Mouse (Mus musculus): ENCODE measurements around the gene Bcat1.

The Bcat1 gene

DNA sequence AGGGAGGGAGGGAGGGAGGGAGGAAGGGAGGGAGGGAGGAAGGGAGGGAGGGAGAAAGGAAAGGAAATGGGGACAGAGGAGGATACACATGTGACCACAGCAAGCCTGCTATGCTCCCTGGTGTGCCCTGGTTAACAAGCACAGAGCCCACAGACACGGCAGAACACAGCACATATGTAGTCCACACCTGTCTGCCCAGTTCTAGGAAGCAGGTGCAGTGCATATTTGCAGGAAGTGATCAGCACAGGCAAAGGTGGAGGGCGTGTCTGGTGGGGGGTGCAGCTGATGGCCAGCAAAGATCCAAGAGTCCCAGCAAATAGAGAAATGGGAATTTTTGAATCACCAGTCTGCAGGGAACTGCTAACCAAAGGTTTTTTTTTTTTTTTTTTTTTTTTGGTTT lies 23.3 kb downstream of the Bcat1 start:
- no peak for DNase-seq

GRCm38 (mm10) chr6:145050899-145051298 lies 25.1 kb downstream of the Bcat1 start:
- no peak for DNase-seq

DNA sequence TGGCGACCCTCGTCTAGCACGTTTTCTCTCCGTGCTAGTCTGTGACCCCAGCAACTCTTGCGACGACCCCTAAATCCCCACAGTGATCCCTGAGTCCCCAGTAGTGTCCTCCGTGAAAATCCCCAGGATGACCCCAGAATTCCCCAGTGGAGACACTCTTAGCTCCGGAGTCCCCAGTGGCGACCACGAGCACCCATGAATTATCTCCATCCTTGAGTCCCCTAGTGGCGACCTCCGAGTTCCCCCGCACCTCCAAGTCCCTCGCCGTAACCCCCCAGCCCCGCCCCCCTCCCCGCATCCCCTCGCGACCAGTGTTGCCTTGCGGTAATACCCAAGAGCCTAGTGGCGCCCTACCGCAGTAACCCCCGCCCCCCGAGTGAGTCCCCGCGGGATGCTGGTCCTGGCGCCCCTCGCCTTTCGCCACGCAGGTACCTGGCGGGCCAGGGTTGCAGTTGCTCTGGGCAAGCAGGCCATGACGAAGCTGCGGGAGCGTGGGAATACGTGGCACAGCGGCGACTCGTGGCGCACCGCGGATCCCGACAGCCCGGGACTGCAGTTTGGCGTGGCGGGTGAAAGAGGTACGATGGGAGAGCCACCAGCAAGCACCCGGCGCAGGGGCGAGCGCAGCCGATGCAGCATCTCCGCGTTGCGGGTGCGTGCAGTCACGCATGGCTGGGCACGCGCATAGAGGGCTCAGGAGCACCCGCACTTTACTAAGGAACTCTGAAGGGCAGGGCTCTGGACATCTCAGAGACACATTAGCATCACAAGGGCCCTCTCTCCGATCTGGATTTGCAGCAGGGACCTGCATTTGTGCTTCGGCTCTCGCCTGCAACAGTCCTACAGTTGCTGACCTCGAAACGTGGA lies 27.6 kb downstream of the Bcat1 start:
- DNase-seq: no peak

- no peak for DNase-seq
These were observed 28.5 kb downstream of the Bcat1 start for GRCm38 (mm10) chr6:145047445-145047857.

DNA sequence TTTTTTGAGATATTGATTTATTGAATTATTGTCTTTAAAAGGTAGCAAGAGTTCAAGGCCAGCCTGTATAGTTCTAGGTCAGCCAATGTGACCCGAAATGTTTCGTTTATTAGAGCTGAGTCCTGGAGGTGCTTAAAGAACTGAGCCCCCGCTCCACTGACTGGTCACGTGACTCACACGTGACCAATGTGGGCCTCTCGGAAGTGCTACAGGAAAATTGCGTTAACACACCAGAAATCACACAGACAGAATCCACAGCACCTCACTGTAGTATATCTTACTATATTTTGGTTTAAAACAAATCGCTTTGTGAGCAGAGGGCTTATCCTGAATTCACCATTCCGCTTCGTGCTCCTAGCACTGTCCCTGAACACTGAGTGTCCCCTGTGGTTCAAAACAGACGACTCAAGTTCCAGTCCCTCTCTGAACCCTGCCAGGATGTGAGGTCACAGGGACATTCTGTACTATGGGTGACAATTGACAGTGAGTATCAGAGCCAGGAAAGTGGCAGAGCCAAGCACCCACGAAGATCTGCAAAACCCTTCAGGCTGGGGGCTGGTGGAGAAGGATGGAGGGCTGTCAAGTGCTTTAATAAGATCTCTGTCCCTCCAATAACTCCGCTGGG lies 29.6 kb downstream of the Bcat1 start:
- DNase-seq: no peak

DNA sequence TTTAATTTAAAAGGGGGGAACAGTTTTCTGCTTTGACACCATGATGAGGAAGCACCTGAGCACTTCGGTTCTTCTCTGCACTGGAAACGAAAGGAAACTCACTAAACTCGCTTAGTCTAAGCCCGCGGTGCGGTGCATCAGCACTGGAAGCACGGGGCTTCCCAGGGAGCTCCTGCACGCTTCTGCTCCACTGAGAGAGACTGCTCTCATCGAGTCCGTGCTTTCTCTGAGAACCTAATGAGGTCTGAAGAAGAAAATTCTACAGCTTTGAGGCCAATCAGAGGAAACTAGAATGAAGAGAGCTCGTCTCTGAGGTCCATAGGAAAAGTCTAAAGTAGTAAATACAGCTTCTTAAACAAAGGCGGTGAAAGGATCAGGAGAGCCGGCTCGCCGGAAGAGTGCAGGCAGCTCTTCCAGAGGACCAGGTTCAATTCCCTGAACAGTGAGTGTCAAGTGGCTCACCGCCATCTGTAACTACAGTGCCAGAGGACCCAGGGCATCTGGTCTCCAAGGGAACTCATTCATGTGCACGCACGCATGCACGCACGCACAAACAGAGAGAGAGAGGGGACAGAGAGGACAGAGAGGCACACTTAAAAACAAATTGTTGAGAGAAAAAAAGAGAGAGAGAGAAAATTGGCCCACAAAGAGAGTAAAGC lies 30.9 kb downstream of the Bcat1 start:
- DNase-seq: no peak

DNA sequence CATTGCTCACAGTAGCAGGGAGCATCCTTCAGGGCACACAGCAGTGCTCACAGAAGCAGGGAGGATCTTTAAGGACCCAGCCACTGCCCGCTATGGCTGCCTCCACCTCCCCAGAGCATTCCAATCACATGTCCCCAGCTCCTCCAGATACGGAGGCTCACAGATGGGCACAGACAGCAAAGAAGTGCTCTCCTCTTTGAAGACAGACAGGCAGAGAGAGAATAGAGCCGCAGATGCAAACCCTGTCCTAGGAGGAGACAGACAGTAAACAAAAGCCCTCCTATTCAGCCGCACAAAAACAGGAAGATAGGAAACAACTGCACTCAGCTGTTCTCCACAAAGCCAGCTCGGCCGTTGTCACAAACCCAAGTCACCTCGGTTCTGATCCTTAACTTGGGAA lies 35.3 kb downstream of the Bcat1 start:
- DNase-seq: no peak

DNA sequence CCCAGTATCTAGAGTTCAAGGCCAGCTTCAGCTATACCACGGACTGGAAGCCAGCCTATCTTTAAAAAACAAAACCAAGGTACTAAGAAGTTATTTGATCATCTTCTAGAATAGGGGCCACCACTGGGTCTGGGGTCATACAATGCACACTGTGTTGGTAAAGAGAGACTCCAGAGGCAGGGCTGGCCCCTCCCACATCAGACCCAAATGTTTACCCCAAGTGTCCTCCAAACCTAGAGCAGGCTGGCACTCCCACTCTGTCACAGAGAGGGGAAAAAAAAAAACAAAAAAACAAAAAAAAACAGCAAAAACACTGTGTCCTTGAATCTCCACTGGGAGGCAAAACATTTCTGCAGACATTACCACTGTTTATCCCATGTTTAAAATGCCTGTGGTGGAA lies 38.4 kb downstream of the Bcat1 start:
- no peak for DNase-seq

- DNase-seq: no peak
These were observed 40.6 kb downstream of the Bcat1 start for GRCm38 (mm10) chr6:145035412-145035811.

- DNase-seq: no peak
These were observed 45.4 kb downstream of the Bcat1 start for GRCm38 (mm10) chr6:145030587-145030986.

DNA sequence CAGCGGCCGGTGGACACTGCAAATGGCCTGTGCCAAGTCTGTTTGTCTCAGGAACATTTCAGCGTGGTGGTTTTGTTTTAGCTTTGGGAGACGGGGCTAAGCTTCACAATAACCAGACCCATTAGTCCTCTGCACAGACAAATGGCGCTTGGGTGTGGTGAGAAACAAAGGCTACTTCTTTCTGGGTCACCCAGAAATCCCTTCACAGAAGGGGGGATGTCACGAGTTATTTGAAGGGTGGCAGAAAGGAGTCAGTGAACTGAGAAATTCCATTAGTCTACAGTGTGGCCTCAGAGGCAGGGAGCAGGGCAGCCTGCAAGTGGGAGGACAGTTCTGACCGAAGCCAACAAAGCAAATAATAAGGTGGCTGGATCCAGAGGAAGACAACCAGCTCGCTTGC lies 52.0 kb downstream of the Bcat1 start:
- no peak for DNase-seq

DNA sequence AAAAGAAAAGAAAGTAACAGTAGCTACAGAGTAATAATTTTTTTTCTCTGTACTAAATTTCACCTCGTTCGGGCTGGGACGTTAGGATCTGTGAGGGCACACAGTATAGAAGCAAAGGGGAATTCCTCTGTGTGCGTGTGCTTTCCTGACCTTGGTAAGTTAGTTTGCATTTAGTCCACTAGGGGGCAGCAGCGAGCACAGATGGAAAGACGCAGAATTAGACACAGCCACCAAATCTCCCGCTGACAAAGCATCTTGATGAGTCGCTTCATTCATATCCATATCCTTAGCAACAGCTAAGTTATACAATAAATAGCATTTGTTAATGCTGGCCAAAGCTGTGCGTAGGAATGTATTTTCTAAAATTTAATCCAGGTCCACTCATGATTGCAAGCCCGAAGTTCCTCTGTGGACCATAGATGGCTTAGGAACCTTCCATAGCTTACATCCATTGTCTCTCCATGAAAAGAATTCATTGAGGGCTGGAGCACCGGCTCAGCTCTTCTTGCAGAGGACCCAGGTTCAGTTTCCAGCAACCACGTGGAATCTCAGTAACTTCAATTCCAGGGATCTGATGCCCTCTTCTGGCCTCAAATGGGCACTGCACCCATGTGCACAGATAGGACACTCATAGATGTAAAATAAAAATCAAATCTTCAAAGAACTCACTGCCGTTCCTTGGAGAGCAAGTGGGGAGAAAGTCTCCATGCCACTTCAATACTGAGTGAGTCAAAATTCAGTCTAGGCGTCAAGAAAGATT lies 52.8 kb downstream of the Bcat1 start:
- no peak for DNase-seq

DNA sequence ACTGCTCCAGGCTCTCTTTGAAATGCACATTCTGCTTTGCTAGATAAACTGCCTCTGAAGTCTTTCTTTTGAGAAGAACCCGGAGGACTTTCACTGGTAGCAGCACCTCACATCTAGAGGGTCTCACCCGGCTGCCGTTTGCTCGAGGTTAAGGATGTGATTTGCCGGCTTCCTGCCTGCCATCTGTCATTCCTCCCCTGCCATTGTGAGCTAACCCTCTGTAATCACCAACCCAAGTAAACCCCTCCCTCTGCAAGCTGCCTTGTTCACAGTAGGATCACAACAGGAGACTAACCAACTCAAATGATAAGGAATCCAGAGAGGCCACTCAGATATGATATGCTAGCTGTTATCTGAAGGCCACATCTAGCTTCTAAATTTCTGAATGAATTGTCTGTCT lies 53.6 kb downstream of the Bcat1 start:
- no peak for DNase-seq

GRCm38 (mm10) chr6:145020553-145020952 lies 55.4 kb downstream of the Bcat1 start:
- no peak for DNase-seq

DNA sequence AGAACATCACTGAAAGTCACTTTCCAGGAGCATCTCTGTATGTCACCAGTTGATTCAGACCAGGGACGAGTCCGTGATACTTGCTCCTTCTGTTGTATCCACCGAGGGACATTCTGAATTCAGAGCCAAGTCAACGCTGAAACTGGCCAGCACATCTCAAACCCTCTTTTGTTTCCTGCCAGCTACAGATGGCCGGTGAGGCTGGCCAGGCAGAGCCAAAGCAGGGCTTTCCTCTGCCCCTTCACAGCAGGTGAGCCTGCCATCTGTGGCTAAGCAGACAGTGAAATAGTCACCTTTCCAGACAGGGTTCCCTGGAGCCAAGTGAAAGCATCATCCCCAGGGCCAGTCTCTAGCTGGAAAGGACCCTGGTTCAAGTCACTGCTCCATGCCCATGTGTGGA lies 57.7 kb downstream of the Bcat1 start:
- no peak for DNase-seq

- no peak for DNase-seq
These were observed 58.5 kb downstream of the Bcat1 start for GRCm38 (mm10) chr6:145017508-145017907.

GRCm38 (mm10) chr6:145016639-145017038 lies 59.3 kb downstream of the Bcat1 start:
- no peak for DNase-seq

DNA sequence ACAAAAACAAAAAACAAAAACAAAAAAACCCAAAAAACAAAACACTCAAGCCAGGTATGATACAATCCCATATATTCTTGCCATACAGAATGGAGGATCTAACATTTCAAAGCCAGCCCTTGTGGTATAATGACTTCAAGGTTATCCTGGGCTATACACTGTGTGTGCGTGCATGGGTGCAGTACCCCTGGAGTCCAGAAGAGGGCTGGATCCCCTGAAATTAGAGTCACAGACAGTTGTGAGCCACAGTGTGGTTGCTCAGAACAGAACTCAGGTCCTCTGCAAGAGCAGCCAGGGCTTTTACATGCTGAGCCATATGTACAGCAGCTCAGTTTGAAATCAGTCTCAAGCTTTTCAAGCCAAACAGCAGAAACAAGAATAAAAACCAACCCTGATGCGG lies 61.0 kb downstream of the Bcat1 start:
- no peak for DNase-seq

GRCm38 (mm10) chr6:145012699-145013098 lies 63.3 kb downstream of the Bcat1 start:
- no peak for DNase-seq

DNA sequence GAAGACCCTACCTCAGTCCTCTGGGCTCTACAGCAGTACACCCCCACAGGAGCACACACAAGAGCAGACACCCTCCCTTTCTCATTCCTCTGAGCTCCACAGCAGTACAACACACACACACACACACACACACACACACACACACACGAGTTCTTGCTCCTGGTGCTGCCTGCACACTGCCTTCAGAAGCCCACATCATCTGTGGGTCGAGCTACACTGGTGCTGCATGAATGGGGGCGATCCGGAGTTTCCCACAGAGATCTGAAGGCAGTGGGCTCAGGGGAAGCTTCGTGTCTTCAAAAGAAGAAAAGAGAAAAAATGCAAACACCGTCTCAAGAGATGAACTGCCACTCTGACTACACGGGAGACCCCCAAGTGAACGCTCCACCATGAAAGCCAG lies 64.8 kb downstream of the Bcat1 start:
- DNase-seq: no peak

DNA sequence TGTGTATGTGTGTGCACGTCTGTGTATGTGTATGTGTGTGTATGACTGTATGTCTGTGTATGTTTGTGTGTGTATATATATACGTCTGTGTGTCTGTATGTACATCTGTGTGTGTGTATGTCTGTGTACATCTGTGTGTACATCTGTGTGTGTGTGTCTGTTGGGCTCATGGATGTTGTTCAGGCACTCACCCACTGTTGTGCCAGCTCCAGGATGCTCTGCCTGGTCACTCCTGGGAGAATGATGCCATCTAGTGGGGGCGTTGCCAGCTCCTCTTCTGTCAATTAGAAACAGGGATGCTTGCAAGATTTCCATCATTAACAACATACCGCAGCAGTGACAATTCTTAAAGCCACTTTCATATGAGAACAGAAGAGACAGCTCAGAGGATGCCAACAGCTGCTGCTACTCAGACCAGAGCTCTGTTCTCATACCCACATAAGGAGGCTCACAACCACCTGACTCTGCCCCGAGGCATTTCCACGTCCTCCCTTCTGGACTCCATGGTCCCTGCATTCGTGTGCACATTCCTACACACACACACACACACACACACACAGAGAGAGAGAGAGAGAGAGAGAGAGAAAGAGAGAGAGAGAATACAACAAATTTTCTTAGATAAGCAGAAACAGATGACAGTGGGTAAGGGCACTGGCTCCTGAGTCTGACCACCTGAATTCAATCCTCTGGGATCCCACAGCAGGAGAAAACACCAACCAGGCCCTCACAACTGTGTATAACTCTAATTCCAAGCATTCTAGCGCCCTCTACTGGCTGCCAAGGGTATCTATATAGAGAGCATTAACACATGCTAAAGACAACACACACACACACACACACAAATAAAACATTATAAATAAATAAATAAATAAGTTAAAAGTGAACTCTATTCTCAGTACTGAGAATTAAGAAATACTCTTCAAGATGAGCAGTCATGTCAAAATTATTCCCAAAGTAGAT lies 65.8 kb downstream of the Bcat1 start:
- no peak for DNase-seq

DNA sequence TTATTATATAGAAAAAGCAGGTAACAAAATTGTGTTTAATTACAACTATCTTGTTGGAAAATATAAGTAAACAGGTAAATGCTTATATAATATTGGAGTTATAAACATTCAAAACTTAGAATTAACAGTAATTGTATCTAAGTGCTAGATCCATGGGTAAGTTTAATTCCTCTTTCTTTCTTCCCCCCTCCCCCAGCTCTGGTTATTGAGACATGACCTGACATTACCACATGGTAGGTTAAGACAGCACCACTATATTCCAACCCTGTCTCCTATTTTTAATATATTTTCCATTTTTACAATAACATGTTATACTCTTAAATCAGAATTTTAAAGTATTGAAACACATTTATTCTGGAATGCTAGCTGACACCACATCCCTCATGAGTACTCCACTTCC lies 72.5 kb downstream of the Bcat1 start:
- DNase-seq: no peak
